Mouse (Mus musculus) hindbrain, postnatal 0 days (tissue): Measurements from ENCODE around the gene Limch1. TPM values are rescaled to one million over a fixed set of nuclear protein-coding genes. Genes with fewer than 3 reads are reported as not detected.

Experiments
- ATAC-seq: fragments of 200-750 bp; cut with Nextera tagmentation; 2 replicates; pipeline ENCODE4 v1.8.0; 2017; ENCODE audit warnings: mild to moderate bottlenecking, moderate TSS enrichment, moderate library complexity
- DNase-seq: peaks from one replicate; pipeline ENCODE4 v3.0.0-alpha.2; 2015; ENCODE audit warnings: low spot score
- H3K27ac ChIP-seq: fragments of 300-500 bp; sonication (generic); 2 replicates; pipeline ENCODE4 v1.5.1; 2014; ENCODE audit warnings: mild to moderate bottlenecking
- H3K27me3 ChIP-seq: fragments of 300-500 bp; sonication (generic); 2 replicates; pipeline ENCODE4 v1.6.1; 2014; ENCODE audit warnings: low read length, mixed read lengths; ENCODE audit not compliant: insufficient read depth
- H3K36me3 ChIP-seq: fragments of 300-500 bp; sonication (generic); 2 replicates; pipeline ENCODE4 v1.6.1; 2014; ENCODE audit warnings: low read length, mixed read lengths; ENCODE audit not compliant: insufficient read depth
- H3K4me1 ChIP-seq: fragments of 300-500 bp; sonication (generic); 2 replicates; pipeline ENCODE4 v1.6.1; 2014; ENCODE audit warnings: antibody characterized with exemption, low read length, mixed read lengths; ENCODE audit not compliant: insufficient read depth
- H3K4me2 ChIP-seq: fragments of 300-500 bp; sonication (generic); 2 replicates; pipeline ENCODE4 v1.6.1; 2014; ENCODE audit warnings: low read depth, mild to moderate bottlenecking, low read length, moderate library complexity, mixed read lengths
- H3K4me3 ChIP-seq: fragments of 300-500 bp; sonication (generic); 2 replicates; pipeline ENCODE4 v1.5.1; 2014; ENCODE audit warnings: low read length
- H3K9ac ChIP-seq: fragments of 300-500 bp; sonication (generic); replicated peaks from 2 replicates; pipeline ENCODE4 v1.6.1; 2014; ENCODE audit warnings: mild to moderate bottlenecking, low read length, moderate library complexity, mixed read lengths
- H3K9me3 ChIP-seq: fragments of 300-500 bp; sonication (generic); 2 replicates; pipeline ENCODE4 v1.6.1; 2016; ENCODE audit warnings: low read length, mixed read lengths
- CTCF ChIP-seq: IDR thresholded peaks from 2 replicates; pipeline ENCODE4 v1.5.1; 2016; ENCODE audit warnings: antibody characterized with exemption, control low read depth, low read depth
- WGBS: fragments of 180-500 bp; shearing (Covaris S2); extraction: QIAGEN DNeasy Blood & Tissue Kit; methylation state at CpG from one replicate; pipeline ENCODE4 v1.1.7; 2014; 5-methylcytosine and 5-hydroxymethylcytosine counted together
- polyA plus RNA-seq: library from polyadenylated mRNA; unstranded; fragments of >200 nt; fragmentation: Nextera tagmentation; extraction: Ambion mirVana; gene quantifications from 2 replicates; pipeline ENCODE4 v1.2.1, GENCODE M21; 2015
- total RNA-seq: library from RNA; depleted of rRNA; stranded (reverse); fragments of >200 nt; gene quantifications from 2 replicates; pipeline ENCODE4 v1.2.3, GENCODE M21; 2014

Gene Limch1
- total and polyA plus RNA-seq, 2 experiments from 2014 or later: 50.4 to 72.4 TPM

GRCm38 (mm10) chr5:66898252-66898651, 152.6 kb downstream of the Limch1 start:
- no peak overlapping the region for H3K4me3 ChIP-seq
- no peaks in the 10 kb centered on the region for H3K4me1 ChIP-seq
- H3K27me3 ChIP-seq: no peaks in the 10 kb centered on the region
- no peak for DNase-seq
- WGBS: 89% methylated on average over 1 of the region's 1 CpGs
- H3K27ac ChIP-seq: no peak overlapping the region
- no peaks in the 10 kb centered on the region for H3K9me3 ChIP-seq
- TF ChIP-seq CTCF: no peak
- H3K36me3 ChIP-seq: no peaks in the 10 kb centered on the region
- no peak overlapping the region for H3K9ac ChIP-seq
- no peak overlapping the region for H3K4me2 ChIP-seq
- ATAC-seq: no peak

- DNase-seq (no peak), ATAC-seq (no peak)
- Histone ChIP-seq H3K27me3 (no peaks in the 10 kb centered on the region), H3K9me3 (no peaks in the 10 kb centered on the region), H3K4me3 (no peak overlapping the region), H3K36me3 (no peaks in the 10 kb centered on the region), H3K9ac (no peak overlapping the region), H3K4me2 (no peak overlapping the region), H3K4me1 (no peaks in the 10 kb centered on the region), H3K27ac (no peak overlapping the region)
- TF ChIP-seq CTCF: no peak
- WGBS: 71% methylated on average over 9 of the region's 9 CpGs
Measured at GRCm38 (mm10) chr5:66898811-66899430, 153.3 kb downstream of the Limch1 start.

- Histone ChIP-seq H3K4me2 (no peak overlapping the region), H3K9me3 (no peaks in the 10 kb centered on the region), H3K4me3 (no peak overlapping the region), H3K4me1 (no peaks in the 10 kb centered on the region), H3K36me3 (no peaks in the 10 kb centered on the region), H3K27ac (no peak overlapping the region), H3K9ac (no peak overlapping the region), H3K27me3 (no peaks in the 10 kb centered on the region)
- no peak for DNase-seq
- TF ChIP-seq CTCF: no peak
- WGBS: 94% methylated on average over 4 of the region's 4 CpGs
- no peak for ATAC-seq
Measured at GRCm38 (mm10) chr5:66901116-66901515, 155.5 kb downstream of the Limch1 start.

- no peak for DNase-seq
- Histone ChIP-seq H3K27me3 (no peaks in the 10 kb centered on the region), H3K4me1 (no peaks in the 10 kb centered on the region), H3K36me3 (no peaks in the 10 kb centered on the region), H3K9ac (no peak overlapping the region), H3K4me3 (no peak overlapping the region), H3K4me2 (no peak overlapping the region), H3K9me3 (no peaks in the 10 kb centered on the region), H3K27ac (no peak overlapping the region)
- ATAC-seq: no peak
- no peak for TF ChIP-seq CTCF
- WGBS: 68% methylated on average over 6 of the region's 6 CpGs
Measured at GRCm38 (mm10) chr5:66904835-66905234, 159.2 kb downstream of the Limch1 start.

GRCm38 (mm10) chr5:66908883-66909282, 163.3 kb downstream of the Limch1 start:
- TF ChIP-seq CTCF: no peak
- H3K36me3 ChIP-seq: no peaks in the 10 kb centered on the region
- ATAC-seq (no peak), DNase-seq (no peak)
- no peak overlapping the region for H3K9ac ChIP-seq
- no peaks in the 10 kb centered on the region for H3K9me3 ChIP-seq
- no peak overlapping the region for H3K4me2 ChIP-seq
- 71% methylated on average over 9 of the region's 9 CpGs for WGBS
- H3K27me3 ChIP-seq: no peaks in the 10 kb centered on the region
- no peak overlapping the region for H3K4me3 ChIP-seq
- no peak overlapping the region for H3K27ac ChIP-seq
- H3K4me1 ChIP-seq: no peaks in the 10 kb centered on the region

- no peak for TF ChIP-seq CTCF
- no peaks in the 10 kb centered on the region for H3K4me1 ChIP-seq
- peak; percentile 31 for DNase-seq
- no peak overlapping the region for H3K4me2 ChIP-seq
- ATAC-seq: no peak
- H3K4me3 ChIP-seq: no peak overlapping the region
- H3K36me3 ChIP-seq: no peaks in the 10 kb centered on the region
- no peaks in the 10 kb centered on the region for H3K27me3 ChIP-seq
- H3K9me3 ChIP-seq: no peaks in the 10 kb centered on the region
- H3K9ac ChIP-seq: no peak overlapping the region
- H3K27ac ChIP-seq: no peak overlapping the region
- WGBS: 25% methylated on average over 2 of the region's 2 CpGs
Measured at GRCm38 (mm10) chr5:66909962-66910361, 164.3 kb downstream of the Limch1 start.

GRCm38 (mm10) chr5:66910610-66911009, 165.0 kb downstream of the Limch1 start:
- Histone ChIP-seq H3K36me3 (no peaks in the 10 kb centered on the region), H3K9me3 (no peaks in the 10 kb centered on the region), H3K4me3 (no peak overlapping the region), H3K27me3 (no peaks in the 10 kb centered on the region), H3K4me2 (no peak overlapping the region), H3K27ac (no peak overlapping the region), H3K4me1 (no peaks in the 10 kb centered on the region), H3K9ac (no peak overlapping the region)
- DNase-seq (no peak), ATAC-seq (no peak)
- TF ChIP-seq CTCF: no peak
- 89% methylated on average over 9 of the region's 9 CpGs for WGBS
